In genomic region chr16:9004012-9004411, GRCm38 (mm10) we compare ENCODE assay signal across 8 mouse cellular contexts.
A peak's percentile ranks its signal among the peaks of the same experiment; 100 is the strongest.
DNase-seq lines count a peak whose midpoint lies in the region; ATAC-seq lines count a peak whose summit lies in the region.

No protein-coding gene starts in this region.

- no peaks in the 10 kb centered on the region for H3K9me3 ChIP-seq in heart, embryonic 16.5 days (replicated peaks; ENCODE audit: control insufficient read depth, low read length)

- intact Hi-C loops in left cerebral cortex, postnatal 25 days (cut with DNase I): loop anchor here (10.0 kb wide), 1 partner anchor 661 kb away; no protein-coding TSS in a partner anchor

- peak; percentile 70; the same call in 1 of the 2 replicates for ATAC-seq in heart, embryonic 16.5 days (replicated peaks; ENCODE audit: extremely low read depth, insufficient read depth, low FRiP score)
- ATAC-seq in CD4-positive, CD25-positive, alpha-beta regulatory T cell, adult 4 months: no peak

- H3K27me3 ChIP-seq in heart, embryonic 16.5 days (ENCODE audit: control insufficient read depth, insufficient read depth, low read length): no peaks in the 10 kb centered on the region

- no peak overlapping the region for H3K27ac ChIP-seq in heart, embryonic 16.5 days (ENCODE audit: low read length)

- no peak overlapping the region for H3K4me2 ChIP-seq in heart, embryonic 16.5 days (ENCODE audit: low read depth, low read length)

- H3K4me3 ChIP-seq in heart, embryonic 16.5 days (ENCODE audit: low read length): no peak overlapping the region

- no peak overlapping the region for H3K9ac ChIP-seq in heart, embryonic 16.5 days (ENCODE audit: low read length)

- 26% methylated on average over 6 of the region's 6 CpGs for WGBS in heart, embryonic 16.5 days

- H3K4me1 ChIP-seq in heart, embryonic 16.5 days (ENCODE audit: control insufficient read depth, insufficient read depth, low read length): no peaks in the 10 kb centered on the region

- DNase-seq in adrenal gland, postnatal 14 days: peak; percentile 24
- DNase-seq in adrenal gland, postnatal 10 days: no peak
- peak; percentile 65 for DNase-seq in embryo, embryonic 10 days (ENCODE audit: low spot score)
- peak; percentile 67 to 89 for DNase-seq in left cerebral cortex, postnatal 25 days (ENCODE audit: low spot score in 2 of 2)
- peak; percentile 71 for DNase-seq in telencephalon, adult 2 months (ENCODE audit: low read depth, low spot score)
- no peak for DNase-seq in gastrocnemius, postnatal 10 days

- no peaks in the 10 kb centered on the region for H3K36me3 ChIP-seq in heart, embryonic 16.5 days (ENCODE audit: control insufficient read depth, insufficient read depth)

Comparison
In these comparisons a context has a peak if more than half of its experiments do, and no peak if none do; other contexts are left out.
1. DNase-seq: peak in adrenal gland, postnatal 14 days (single experiment), embryo, embryonic 10 days (single experiment), left cerebral cortex, postnatal 25 days (2 of 2) and telencephalon, adult 2 months (single experiment); none in adrenal gland, postnatal 10 days (single experiment) and gastrocnemius, postnatal 10 days (single experiment).